Mouse (Mus musculus) limb, embryonic 13.5 days (tissue): ENCODE results near the gene Slc35e3. TPM values are rescaled to one million over a fixed set of nuclear protein-coding genes. Genes with fewer than 3 reads are reported as not detected.
"Not testable (repeated sequence)": the region's sequence is repeated elsewhere in the genome, so short reads cannot be mapped to it uniquely, and the experiment has no call there.

Source experiments
- ATAC-seq: fragments of 200-750 bp; cut with Nextera tagmentation; 2 replicates; pipeline ENCODE4 v1.8.0; 2017; ENCODE audit warnings: low read depth, moderate number of reproducible peaks, moderate TSS enrichment; ENCODE audit not compliant: low FRiP score
- H3K27ac ChIP-seq: fragments of 300-500 bp; sonication (generic); 2 replicates; pipeline ENCODE4 v1.5.1; 2015; ENCODE audit warnings: inconsistent platforms, mild to moderate bottlenecking, moderate library complexity
- H3K27me3 ChIP-seq: fragments of 300-500 bp; sonication (generic); 2 replicates; pipeline ENCODE4 v1.6.1; 2015; ENCODE audit warnings: mild to moderate bottlenecking, inconsistent platforms
- H3K36me3 ChIP-seq: fragments of 300-500 bp; sonication (generic); 2 replicates; pipeline ENCODE4 v1.6.1; 2015; ENCODE audit warnings: inconsistent platforms, mild to moderate bottlenecking, moderate library complexity
- H3K4me1 ChIP-seq: fragments of 300-500 bp; sonication (generic); 2 replicates; pipeline ENCODE4 v1.6.1; 2015; ENCODE audit warnings: inconsistent platforms
- H3K4me2 ChIP-seq: fragments of 300-500 bp; sonication (generic); replicated peaks from 2 replicates; pipeline ENCODE4 v1.6.1; 2015; ENCODE audit warnings: inconsistent platforms, mild to moderate bottlenecking, moderate library complexity
- H3K4me3 ChIP-seq: fragments of 300-500 bp; sonication (generic); 2 replicates; pipeline ENCODE4 v1.5.1; 2015; ENCODE audit warnings: moderate library complexity, mild to moderate bottlenecking, inconsistent platforms
- H3K9ac ChIP-seq: fragments of 300-500 bp; sonication (generic); 2 replicates; pipeline ENCODE4 v1.6.1; 2015; ENCODE audit warnings: mild to moderate bottlenecking, inconsistent platforms
- H3K9me3 ChIP-seq: fragments of 300-500 bp; sonication (generic); 2 replicates; pipeline ENCODE4 v1.6.1; 2016; ENCODE audit warnings: inconsistent platforms
- WGBS: fragments of 180-500 bp; shearing (Covaris S2); methylation state at CpG from one replicate; pipeline ENCODE4 v1.1.7; 2015; 5-methylcytosine and 5-hydroxymethylcytosine counted together
- polyA plus RNA-seq: library from polyadenylated mRNA; unstranded; fragments of >200 nt; fragmentation: Nextera tagmentation; extraction: Ambion mirVana; gene quantifications from 2 replicates; pipeline ENCODE4 v1.2.1, GENCODE M21; 2015

Slc35e3 gene
- polyA plus RNA-seq, 1 experiment from 2014 or later: 44.3 TPM

DNA sequence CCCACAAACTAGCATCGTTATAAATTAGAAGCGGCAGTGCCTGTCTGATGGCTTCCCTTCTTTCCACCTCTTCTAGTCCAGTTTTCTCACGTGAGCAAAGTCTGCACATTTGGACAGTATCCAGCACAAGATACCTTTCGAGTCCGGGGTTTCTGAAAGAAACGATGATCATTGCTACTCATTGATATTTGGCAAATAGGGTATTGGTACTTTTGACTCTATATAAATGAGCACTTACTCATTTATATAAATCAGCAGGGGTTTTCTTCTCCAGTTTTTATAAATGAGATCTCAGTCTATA, 6.6 kb downstream of the Slc35e3 start:
- Histone ChIP-seq H3K9me3 (no peaks in the 10 kb centered on the region), H3K36me3 (peaks cover 62% of the 10 kb centered on the region), H3K27me3 (no peaks in the 10 kb centered on the region), H3K4me3 (no peak overlapping the region), H3K4me1 (peaks cover 29% of the 10 kb centered on the region), H3K27ac (no peak overlapping the region), H3K4me2 (no peak overlapping the region), H3K9ac (no peak overlapping the region)
- 96% methylated on average over 6 of the region's 6 CpGs for WGBS
- ATAC-seq: no peak

DNA sequence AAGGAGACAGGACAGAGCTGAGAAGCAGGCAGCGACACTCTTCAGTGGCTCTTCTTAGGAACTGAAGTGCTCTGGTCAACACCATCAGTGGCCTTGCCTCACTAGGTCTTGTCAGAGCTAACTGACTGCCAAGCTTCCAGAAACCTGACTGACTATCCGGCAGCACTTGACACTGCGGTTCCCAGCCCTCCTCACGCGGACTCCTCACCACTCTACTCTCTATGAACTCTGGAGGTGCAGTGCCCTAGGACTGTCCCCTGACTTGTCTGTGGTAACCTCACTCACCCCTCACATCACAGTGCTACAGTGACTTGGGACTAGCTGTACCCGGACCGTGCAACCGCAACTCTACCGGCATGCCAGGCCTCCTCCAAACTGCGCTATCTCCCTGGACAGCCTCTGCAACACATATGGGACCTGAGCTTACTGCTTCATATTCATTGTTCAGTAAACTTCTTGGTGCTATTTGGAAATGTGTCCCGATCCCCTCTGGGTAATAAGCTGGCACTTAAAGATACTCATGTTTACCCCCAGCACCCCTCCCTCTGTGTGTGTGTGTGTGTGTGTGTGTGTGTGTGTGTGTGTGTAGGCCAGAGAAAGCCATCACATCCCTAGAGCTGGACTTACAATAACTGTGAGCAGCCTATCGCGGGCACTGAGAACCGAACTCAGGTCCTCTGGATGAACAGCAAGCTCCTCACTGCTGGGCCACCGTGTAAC, 7.1 kb downstream of the Slc35e3 start:
- Histone ChIP-seq H3K9ac (no peak overlapping the region), H3K36me3 (peaks cover 62% of the 10 kb centered on the region), H3K27ac (no peak overlapping the region), H3K4me2 (no peak overlapping the region), H3K27me3 (no peaks in the 10 kb centered on the region), H3K9me3 (no peaks in the 10 kb centered on the region), H3K4me1 (peaks cover 24% of the 10 kb centered on the region), H3K4me3 (no peak overlapping the region)
- ATAC-seq: no peak
- WGBS: 93% methylated on average over 15 of the region's 15 CpGs

DNA sequence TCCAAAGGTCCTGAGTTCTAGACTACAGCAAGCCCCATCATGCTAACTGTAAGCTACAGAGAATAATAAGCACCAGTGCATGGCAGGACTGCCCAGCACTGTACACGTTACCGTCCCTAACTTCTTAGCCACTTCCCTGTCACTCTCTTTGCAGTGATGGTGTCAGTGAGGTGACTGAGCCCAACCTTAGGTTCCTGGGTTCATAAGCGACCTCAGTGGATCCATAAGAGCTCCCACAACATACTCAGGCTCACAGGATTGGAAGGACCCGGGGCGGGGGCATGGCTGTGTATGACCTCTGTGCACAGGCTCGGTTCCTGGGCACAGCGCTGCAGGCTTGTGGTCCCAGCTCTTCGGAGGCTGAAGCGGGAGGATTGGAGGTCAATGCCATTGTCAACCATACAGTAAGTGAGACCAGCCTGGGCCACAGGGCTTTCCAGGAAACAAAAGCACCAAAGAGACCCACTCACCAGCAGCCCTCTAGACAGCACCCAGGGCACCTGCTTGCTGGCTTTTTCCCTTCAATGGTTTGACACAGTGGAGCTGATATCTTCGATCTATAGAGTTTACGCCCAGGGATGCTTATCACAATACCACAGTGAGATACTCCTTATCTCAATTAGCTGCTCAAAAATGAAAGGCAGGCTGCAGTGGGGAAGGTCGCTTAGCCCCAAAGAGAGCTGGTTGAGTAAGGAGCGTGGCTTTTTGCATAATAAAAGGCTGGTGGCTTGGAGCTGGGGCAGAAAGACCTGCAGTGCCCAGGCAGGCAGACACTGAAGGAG, 7.8 kb downstream of the Slc35e3 start:
- no peak overlapping the region for H3K4me3 ChIP-seq
- WGBS: 92% methylated on average over 13 of the region's 13 CpGs
- no peak overlapping the region for H3K27ac ChIP-seq
- H3K9ac ChIP-seq: no peak overlapping the region
- H3K4me1 ChIP-seq: peaks cover 16% of the 10 kb centered on the region
- H3K4me2 ChIP-seq: no peak overlapping the region
- no peaks in the 10 kb centered on the region for H3K27me3 ChIP-seq
- H3K9me3 ChIP-seq: no peaks in the 10 kb centered on the region
- H3K36me3 ChIP-seq: peaks cover 61% of the 10 kb centered on the region
- no peak for ATAC-seq

DNA sequence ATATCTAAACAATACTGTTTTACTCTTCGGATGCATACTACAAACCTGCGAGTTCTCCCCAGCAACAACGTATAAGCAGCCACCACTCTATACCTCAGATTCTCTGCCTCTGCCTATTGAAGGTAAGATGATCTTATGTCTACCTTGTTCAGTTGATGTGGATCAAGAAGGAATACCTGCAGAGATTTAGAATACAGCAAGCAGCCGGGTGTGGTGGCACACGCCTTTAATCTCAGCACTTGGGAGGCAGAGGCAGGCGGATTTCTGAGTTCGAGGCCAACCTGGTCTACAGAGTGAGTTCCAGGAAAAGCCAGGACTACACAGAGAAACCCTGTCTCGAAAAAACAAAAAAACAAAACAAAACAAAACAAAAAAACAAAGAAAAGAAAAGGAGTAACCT, 8.7 kb downstream of the Slc35e3 start:
- H3K4me3 ChIP-seq, H3K9ac ChIP-seq, H3K9me3 ChIP-seq, H3K27me3 ChIP-seq, ATAC-seq, H3K27ac ChIP-seq, H3K4me2 ChIP-seq: not testable (repeated sequence)
- WGBS: 94% methylated on average over 8 of the region's 8 CpGs
- H3K36me3 ChIP-seq: peaks cover 64% of the 10 kb centered on the region
- peaks cover 14% of the 10 kb centered on the region for H3K4me1 ChIP-seq

DNA sequence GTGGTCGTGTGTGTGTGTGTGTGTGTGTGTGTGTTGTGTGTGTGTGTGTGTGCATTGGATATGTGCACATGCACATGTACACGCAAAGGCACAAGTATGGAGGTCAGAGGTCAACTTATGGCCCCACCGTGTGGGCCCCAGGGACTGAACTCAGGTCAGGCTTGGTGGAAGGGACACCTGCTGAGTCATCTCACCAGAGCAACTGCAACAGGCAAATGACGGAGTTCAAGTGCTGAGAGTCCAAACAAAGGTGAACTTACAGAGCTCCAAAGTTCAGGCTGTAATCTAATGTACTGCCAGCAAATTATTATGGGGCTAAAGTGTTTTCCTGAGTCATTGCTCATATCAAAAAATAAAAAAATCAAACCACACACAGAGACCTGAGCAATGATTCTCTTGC, 9.1 kb downstream of the Slc35e3 start:
- no peak for ATAC-seq
- WGBS: 88% methylated on average over 4 of the region's 4 CpGs
- H3K4me1 ChIP-seq: peaks cover 10% of the 10 kb centered on the region
- H3K9me3 ChIP-seq: no peaks in the 10 kb centered on the region
- H3K27ac ChIP-seq: no peak overlapping the region
- H3K4me2 ChIP-seq: no peak overlapping the region
- no peak overlapping the region for H3K9ac ChIP-seq
- peaks cover 64% of the 10 kb centered on the region for H3K36me3 ChIP-seq
- H3K27me3 ChIP-seq: no peaks in the 10 kb centered on the region
- H3K4me3 ChIP-seq: no peak overlapping the region

DNA sequence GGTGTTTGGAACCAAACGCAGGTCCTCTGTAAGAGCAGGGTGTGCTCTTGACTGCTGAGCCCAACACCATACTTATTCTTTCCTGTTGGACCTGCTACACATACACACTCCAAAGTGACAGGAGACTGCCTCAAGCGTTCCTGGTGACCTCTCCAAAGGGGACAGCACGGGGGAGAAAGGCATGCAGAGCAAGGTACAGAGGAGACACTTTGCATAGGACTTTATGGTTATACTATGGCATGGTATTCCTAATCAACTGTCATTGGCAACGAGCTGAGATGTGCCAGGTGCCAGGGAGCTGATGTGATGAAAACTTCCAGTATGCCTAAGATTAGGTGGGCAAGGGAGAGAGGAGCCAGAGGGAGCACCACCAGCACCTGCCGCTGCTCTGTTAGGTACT, 9.6 kb downstream of the Slc35e3 start:
- H3K27me3 ChIP-seq: no peaks in the 10 kb centered on the region
- H3K27ac ChIP-seq: no peak overlapping the region
- no peak for ATAC-seq
- no peaks in the 10 kb centered on the region for H3K9me3 ChIP-seq
- no peak overlapping the region for H3K4me2 ChIP-seq
- WGBS: 91% methylated on average over 5 of the region's 5 CpGs
- H3K9ac ChIP-seq: no peak overlapping the region
- H3K36me3 ChIP-seq: peaks cover 61% of the 10 kb centered on the region
- H3K4me3 ChIP-seq: no peak overlapping the region
- H3K4me1 ChIP-seq: peaks cover 5% of the 10 kb centered on the region; the same call in 1 of the 2 replicates

DNA sequence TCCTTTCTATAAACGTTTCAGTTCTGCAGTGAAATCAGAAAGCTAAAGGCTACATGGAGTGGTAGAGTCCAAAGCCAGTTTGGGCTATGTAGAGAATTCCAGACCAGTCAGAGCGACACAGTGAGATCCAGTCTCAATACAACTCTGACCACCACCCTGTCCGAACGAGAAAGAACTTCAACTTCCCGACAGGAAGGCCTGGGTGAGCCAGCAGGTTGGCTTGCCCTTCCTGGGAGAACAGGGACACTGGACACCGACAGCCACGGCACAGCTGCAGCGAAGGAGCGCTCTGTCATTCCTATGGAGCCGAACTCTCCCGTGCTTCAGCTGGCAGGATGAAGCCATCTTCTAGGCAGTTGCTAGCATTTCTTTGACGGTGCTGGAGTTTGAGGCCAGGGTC, 10.8 kb downstream of the Slc35e3 start:
- not testable (repeated sequence) for H3K27me3 ChIP-seq, H3K9me3 ChIP-seq, H3K4me3 ChIP-seq, H3K9ac ChIP-seq, H3K4me2 ChIP-seq, ATAC-seq, H3K4me1 ChIP-seq, H3K27ac ChIP-seq
- 90% methylated on average over 12 of the region's 12 CpGs for WGBS
- H3K36me3 ChIP-seq: peaks cover 55% of the 10 kb centered on the region

DNA sequence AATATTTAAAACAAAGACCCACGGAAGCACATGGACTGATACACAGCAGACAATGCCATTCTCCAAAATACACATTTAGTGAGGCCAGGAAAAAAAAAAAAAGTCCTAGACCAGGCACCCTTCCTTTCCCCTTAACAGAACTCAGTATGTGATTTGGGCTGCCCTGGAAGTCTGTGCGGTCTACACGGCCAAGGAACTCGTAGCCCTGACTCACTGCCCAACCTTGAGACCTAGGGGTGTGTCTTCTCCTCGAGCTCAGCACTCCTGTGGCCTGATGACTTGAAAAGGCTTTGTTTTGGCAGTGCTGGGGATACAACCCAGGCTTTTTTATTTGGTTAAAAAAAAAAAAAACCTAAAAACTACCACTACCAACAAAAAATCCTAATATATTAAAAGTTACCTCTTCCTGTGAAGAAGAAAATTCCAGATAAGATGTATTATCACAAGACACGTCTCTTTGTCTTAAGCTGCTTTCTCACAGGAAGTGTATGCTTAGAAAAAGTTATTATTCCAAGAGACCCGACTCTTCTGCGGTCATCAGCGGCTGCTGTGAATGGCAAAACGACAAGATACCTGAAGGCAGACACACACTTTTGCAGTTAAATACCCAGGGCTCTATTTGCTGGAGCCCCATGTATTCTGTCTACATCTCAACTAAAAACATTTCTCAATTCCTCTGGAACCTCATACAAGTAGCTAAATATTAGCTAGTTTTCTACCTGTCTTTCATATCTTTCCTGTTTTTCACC, 11.9 kb downstream of the Slc35e3 start:
- not testable (repeated sequence) for H3K9ac ChIP-seq, H3K27me3 ChIP-seq, H3K4me2 ChIP-seq, H3K4me1 ChIP-seq, H3K27ac ChIP-seq, H3K9me3 ChIP-seq, H3K4me3 ChIP-seq, ATAC-seq
- peaks cover 44% of the 10 kb centered on the region for H3K36me3 ChIP-seq
- 92% methylated on average over 10 of the region's 10 CpGs for WGBS

DNA sequence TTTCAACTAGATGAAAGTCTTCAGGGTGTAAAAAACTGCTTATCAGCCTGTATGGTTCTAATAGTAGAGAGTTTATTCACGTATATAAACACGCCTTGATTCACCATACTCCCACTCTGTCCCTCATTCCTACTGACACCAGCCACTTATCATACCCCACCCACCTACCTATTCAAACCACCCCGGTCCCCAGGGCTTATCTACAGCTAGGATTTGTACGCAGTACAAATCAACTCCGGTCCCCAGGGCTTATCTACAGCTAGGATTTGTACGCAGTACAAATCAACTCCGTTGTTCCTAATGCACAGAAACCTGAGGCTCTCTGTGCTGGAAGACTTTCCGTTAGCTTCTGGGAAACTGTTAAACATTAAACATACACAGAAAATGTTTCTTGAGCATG, 12.5 kb downstream of the Slc35e3 start:
- not testable (repeated sequence) for H3K4me3 ChIP-seq, H3K27ac ChIP-seq, ATAC-seq, H3K9me3 ChIP-seq, H3K27me3 ChIP-seq, H3K9ac ChIP-seq, H3K4me1 ChIP-seq, H3K4me2 ChIP-seq
- WGBS: 90% methylated on average over 8 of the region's 8 CpGs
- H3K36me3 ChIP-seq: peaks cover 38% of the 10 kb centered on the region

DNA sequence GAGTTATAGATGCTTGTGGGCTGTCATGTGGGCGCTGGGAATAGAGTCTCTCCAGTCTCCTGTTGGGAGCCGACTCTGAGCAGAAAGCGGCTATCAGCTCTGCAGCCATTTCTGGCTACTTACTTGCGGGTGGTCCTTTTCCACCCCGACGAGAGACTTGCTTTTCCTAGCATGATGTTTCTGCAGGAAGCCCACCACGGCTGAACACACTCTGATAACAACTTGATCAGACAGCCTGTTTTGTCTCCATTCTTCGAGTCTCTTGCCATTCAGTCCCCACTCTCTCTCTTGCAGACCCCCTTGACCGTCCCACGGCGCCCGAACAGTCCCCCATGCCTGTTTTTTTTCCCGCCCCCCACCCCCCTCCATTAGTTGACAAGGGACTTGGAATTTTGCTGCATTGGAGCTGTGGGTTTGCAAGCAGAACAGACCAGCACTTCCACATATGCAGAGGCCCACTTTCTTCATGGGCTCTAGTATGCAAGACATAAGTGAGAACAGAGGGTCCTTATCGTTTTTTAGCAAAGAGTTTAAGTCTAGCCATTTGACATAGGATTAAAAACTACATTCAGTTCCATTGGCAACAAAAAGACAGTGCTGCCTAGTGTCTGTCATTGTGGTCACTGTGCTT, 13.1 kb downstream of the Slc35e3 start:
- Histone ChIP-seq H3K36me3 (peaks cover 32% of the 10 kb centered on the region), H3K27ac (no peak overlapping the region), H3K4me2 (no peak overlapping the region), H3K9ac (no peak overlapping the region), H3K4me3 (no peak overlapping the region), H3K27me3 (no peaks in the 10 kb centered on the region), H3K4me1 (no peaks in the 10 kb centered on the region), H3K9me3 (no peaks in the 10 kb centered on the region)
- 83% methylated on average over 14 of the region's 14 CpGs for WGBS
- no peak for ATAC-seq

DNA sequence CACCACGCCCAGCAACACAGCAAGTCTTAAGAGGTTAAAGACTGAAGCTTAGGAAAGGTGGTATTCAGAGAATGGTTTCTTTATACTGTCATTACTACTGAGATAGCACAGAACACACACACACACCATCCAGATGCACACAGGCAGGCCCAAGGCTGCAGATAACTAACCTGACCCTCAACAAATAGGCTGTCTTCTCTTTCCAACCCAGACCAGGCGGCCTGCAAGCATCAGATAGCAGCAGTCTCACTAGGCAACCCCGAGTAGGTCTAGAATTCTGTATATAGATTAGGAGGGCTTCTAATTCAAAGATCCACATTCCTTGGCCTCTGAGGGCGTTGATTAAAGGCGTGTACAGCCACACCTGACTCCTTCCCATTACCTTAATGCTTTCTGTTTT, 14.0 kb downstream of the Slc35e3 start:
- 94% methylated on average over 5 of the region's 5 CpGs for WGBS
- H3K4me2 ChIP-seq: no peak overlapping the region
- H3K27me3 ChIP-seq: no peaks in the 10 kb centered on the region
- no peak overlapping the region for H3K4me3 ChIP-seq
- no peak overlapping the region; the same call in 1 of the 2 replicates for H3K9ac ChIP-seq
- H3K9me3 ChIP-seq: no peaks in the 10 kb centered on the region
- H3K27ac ChIP-seq: no peak overlapping the region
- no peak for ATAC-seq
- no peaks in the 10 kb centered on the region for H3K4me1 ChIP-seq
- H3K36me3 ChIP-seq: peaks cover 23% of the 10 kb centered on the region
